Mouse (Mus musculus): ENCODE results near the gene Samhd1. TPM values are rescaled to one million over a fixed set of nuclear protein-coding genes. Genes with fewer than 3 reads are reported as not detected.

Gene Samhd1
- total RNA-seq, 2 experiments from 2014 or later, result 12.0 to 14.1 TPM

DNA sequence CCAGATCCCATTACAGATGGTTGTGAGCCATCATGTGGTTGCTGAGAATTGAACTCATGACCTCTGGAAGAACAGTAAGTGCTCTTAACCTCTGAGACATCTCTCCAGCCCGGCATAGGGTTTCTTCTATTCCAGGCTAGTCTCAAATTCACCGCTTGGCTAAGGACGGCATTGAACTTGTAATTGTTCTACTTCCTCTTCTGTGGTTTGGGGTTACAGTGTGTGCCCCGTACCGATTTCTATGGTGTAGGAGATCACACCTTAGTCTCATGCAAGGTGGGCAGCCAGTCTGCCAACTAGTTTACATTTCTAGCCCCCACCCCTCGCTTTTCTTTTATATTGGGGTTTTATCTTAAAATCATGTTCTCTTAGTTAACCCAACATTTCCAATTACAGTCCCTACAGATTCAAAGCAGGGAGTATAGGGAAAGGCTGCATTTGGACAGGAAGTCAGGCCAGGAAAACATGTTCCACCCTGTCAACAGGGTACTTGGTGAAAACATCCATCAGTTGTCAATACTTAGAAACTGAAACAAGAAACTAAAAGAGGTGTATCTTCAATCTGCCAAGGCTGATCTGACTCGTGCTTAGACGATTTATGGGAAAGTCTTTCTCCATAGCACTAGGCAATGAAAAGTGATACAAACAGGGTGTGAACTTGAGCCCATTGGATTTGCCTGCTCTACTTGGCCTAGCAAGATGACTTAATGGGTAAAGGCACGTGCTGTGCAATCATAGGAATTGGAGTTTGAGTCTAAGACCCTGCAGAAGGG lies 3.1 kb upstream of the Samhd1 start:
- intact Hi-C loops (cut with DNase I), result no loop called here
- DNase-seq (ENCODE audit: low spot score in 2 of 2), result no peak

DNA sequence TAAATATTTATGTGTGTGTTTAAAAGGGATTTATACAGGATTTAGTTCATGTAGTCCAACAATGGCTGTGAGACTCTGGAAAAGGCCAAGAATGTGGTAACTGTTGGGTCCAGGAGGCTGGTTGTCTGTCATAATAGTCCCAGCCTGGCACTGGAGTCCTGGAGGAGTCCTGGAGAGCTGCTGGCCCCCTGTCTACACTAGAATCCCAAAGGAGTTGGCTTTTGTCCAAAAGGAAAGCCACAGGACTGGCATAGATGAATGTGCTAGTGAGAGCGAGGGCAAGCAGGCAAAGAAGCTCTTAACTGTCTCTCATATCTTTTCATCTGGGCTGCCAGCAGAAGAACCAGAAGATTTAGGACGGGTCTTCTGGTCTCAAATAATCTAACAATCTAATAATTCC lies 1.6 kb upstream of the Samhd1 start:
- intact Hi-C loops (cut with DNase I), result no loop called here
- DNase-seq (ENCODE audit: low spot score in 2 of 2), result no peak

DNA sequence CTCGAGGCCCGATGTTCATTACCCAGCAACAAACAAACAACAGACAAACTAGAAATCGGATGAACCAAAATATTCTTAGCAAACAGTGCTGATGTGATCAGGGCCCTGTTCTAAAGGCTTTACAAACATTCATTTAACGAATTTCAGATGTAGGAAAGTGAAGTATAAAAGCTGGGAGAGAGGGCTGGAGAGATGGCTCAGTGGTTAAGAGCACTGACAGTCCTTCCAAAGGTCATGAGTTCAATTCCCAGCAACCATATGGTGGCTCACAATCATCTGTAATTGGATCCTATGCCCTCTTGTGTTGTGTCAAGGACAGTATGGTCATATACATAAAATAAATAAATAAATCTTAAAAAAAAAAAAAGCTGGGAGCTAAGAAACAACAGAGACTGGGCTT lies 1.1 kb upstream of the Samhd1 start:
- DNase-seq (ENCODE audit: low spot score in 2 of 2), result no peak
- intact Hi-C loops (cut with DNase I), result no loop called here

- intact Hi-C loops (cut with DNase I), result no loop called here
- no peak for DNase-seq (ENCODE audit: low spot score in 2 of 2)
These were observed 560 bp upstream of the Samhd1 start for GRCm38 (mm10) chr2:157135529-157136120.

DNA sequence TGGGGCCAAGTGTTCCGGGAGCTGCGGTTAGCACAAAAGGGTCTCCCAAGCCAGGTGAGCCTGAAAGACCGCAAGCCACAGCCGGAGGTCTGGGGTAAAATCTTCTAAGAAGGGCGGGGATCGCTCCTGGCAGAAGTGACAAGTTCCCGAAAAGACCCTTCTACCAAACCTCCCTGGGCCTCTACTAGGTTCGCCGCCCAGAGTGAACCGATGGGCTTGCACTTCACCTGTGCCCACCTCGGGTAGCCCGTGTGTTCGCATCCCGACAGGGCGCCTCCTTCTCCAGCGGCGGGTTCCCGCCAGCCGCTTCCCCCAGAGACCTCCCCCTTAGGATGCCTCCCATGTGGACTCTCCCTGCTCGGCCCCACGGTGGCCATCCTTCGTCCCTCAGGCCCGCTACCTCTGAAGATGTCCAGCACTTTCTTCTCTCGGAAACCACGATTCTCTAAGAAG lies 560 bp downstream of the Samhd1 start:
- intact Hi-C loops (cut with DNase I), result no loop called here
- DNase-seq (ENCODE audit: low spot score in 2 of 2), result no peak

DNA sequence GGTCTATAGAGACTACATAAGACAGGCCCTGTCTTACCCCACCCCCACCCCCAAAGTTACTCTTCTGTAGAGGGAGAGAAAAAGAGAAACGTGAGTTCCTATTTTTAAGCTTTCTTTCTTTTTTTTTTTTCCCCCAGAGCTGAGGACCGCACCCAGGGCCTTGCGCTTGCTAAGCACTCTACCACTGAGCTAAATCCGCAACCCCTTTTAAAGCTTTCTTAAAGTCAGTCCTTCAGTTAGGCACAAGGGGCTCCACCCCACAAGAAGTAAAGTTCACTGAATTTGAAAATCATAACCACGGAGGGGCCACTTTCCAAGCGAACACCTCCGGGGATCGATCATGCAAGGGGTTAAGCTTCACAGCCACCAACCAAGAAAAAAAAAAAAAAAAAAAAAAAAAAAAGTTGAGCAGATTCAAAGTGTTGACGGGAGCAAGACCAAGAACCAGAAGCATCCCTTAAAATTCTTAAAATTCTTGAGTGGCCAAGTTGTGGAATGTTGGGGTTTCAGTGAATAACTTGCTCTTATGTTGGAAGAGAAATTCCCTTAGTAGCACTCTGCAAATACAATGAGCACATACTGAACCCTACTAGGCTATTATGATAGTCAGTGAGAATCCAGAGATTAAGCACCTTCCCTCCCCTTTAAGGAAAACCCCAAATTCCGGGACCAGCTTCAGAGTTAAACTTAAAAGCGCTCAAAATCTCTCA lies 1.1 kb downstream of the Samhd1 start:
- DNase-seq (ENCODE audit: low spot score in 2 of 2), result no peak
- intact Hi-C loops (cut with DNase I), result no loop called here

DNA sequence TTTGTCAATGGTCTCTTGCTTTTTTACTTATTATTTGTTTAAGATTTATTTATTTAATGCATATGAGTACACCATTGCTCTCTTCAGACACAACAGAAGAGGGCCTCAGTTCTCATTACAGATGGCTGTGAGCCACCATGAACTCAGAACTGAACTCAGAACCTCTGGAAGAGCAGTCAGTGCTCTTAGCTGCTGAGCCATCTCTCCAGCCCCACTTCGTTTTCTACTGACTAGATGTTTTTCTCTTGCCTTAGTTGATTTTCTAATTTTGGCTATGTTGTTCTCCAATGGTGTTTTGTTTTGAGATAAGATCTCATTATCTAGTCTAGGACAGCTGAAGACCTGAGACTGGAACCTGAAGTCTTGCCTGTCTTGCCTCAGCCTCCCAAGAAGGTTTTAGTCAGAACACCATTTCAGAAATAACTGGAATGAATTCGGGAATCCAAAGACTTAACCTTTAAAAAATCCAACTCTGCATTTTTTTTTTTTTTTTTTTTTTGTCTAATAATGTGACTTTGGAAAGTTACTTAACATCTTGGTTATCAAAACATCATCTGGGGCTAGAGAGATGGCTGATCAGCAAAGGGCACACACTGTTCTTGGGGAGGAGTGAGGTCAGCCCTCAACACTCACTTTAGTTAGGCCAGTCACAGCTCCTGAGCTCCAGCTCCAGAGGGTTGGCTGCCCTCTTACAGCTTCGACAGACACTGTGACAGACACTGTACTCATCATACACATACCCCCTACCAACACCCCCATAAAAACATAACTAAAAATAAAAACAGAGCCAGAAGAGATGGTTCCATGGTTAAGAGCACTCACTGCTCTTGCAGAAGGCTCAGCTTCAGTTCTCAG lies 2.2 kb downstream of the Samhd1 start:
- DNase-seq (ENCODE audit: low spot score in 2 of 2), result no peak

GRCm38 (mm10) chr2:157132086-157132485 lies 3.0 kb downstream of the Samhd1 start:
- DNase-seq (ENCODE audit: low spot score in 2 of 2), result no peak
- intact Hi-C loops (cut with DNase I), result no loop called here

More for the DNA sequence above, 2.2 kb downstream of the Samhd1 start:
- intact Hi-C loops (cut with DNase I), result no loop called here

- DNase-seq (ENCODE audit: low spot score in 2 of 2), result no peak
- intact Hi-C loops (cut with DNase I), result no loop called here
These were observed 4.1 kb downstream of the Samhd1 start for GRCm38 (mm10) chr2:157130813-157131514.

DNA sequence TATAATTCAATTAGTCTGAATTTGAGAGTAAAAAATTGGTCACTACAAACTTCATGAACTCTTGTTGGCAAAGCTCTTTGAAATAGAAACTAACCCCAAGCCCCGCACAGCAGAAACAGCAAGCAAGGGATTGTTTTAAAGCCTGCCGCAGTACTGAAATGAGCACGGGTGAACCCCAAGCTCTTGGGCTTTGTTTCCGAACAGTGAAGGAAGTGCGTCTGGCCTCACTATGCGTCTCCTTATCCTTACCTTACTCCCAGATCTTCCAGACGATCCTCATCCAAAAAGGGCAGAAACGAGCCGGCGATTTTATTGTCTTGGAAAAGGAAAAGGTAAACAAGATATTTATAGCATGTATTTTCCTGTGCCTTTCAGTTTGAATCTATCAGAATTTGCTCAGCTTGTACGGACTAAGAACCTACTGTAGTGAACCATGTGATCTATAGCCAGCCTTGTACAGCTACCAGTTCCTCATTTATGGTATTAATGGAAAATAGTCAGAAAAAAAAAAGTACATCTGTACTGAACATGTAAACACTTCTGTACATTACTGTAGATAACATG lies 5.4 kb downstream of the Samhd1 start:
- DNase-seq (ENCODE audit: low spot score in 2 of 2), result no peak
- intact Hi-C loops (cut with DNase I), result no loop called here

GRCm38 (mm10) chr2:157129096-157129495 lies 6.0 kb downstream of the Samhd1 start:
- intact Hi-C loops (cut with DNase I), result no loop called here
- no peak for DNase-seq (ENCODE audit: low spot score in 2 of 2)

DNA sequence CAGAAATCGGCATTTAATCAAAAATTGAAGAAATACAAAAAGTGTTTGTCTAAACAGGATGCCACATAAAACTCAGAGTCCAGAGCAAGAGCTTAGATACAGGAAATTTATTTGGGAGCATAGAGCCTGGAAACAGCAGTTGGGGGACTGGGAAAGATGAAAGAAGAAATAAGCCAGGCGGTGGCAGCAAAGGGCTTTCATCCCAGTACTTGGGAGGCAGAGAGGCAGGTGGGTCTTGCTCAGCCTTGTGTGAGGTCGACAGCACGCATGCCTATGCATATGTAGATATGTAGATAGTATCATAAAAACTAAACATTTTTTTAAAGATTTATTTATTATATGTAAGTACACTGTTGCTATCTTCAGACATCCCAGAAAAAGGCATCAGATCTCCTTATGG lies 7.0 kb downstream of the Samhd1 start:
- peak in 1 of 2 experiments; percentile 23 for DNase-seq (ENCODE audit: low spot score in 2 of 2)
- intact Hi-C loops (cut with DNase I), result no loop called here

GRCm38 (mm10) chr2:157127370-157127769 lies 7.7 kb downstream of the Samhd1 start:
- DNase-seq (ENCODE audit: low spot score in 2 of 2), result no peak
- intact Hi-C loops (cut with DNase I), result no loop called here

GRCm38 (mm10) chr2:157125246-157125645 lies 9.8 kb downstream of the Samhd1 start:
- intact Hi-C loops (cut with DNase I), result no loop called here
- no peak for DNase-seq (ENCODE audit: low spot score in 2 of 2)

DNA sequence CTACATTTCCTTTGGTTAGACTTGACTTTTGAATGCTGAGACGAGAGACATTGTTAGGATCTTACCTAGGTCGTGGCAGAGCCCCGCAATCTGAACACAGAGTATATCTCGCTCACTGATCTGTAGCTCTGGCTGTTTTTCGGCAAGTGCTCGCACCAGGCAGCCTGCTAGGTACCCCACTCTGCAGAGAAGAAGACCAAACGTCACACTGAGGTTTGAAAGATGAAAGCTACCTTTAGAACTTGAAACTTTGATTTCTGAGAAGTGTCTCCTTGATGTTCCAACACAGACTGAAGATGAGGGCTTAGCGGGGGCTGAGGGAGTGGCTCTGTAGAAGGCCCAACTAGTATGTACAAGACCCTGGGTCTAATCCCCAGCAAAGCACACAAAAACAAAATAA lies 13.3 kb downstream of the Samhd1 start:
- intact Hi-C loops (cut with DNase I), result no loop called here
- no peak for DNase-seq (ENCODE audit: low spot score in 2 of 2)

- no peak for DNase-seq (ENCODE audit: low spot score in 2 of 2)
- intact Hi-C loops (cut with DNase I), result no loop called here
These were observed 16.0 kb downstream of the Samhd1 start for GRCm38 (mm10) chr2:157119075-157119474.

GRCm38 (mm10) chr2:157118556-157118955 lies 16.5 kb downstream of the Samhd1 start:
- no peak for DNase-seq (ENCODE audit: low spot score in 2 of 2)
- intact Hi-C loops (cut with DNase I), result no loop called here

DNA sequence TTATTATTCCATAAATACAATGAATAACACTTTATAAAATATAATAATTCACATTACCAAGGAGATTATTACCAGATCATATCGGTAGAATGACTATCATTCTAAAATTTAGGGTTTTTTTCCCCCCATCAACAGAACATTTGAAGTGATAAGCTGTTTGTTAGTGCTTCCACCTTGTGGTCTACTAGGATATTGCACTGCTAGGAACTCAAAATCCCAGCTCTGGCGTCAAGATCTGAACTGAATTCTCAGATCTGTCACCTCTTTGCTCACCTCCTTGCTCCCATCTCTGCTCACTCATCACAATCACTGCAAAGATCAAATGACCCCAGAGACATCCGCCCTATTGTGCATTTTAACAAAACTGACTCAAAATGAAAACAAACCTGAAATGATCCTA lies 18.1 kb downstream of the Samhd1 start:
- DNase-seq (ENCODE audit: low spot score in 2 of 2), result no peak
- intact Hi-C loops (cut with DNase I), result no loop called here

DNA sequence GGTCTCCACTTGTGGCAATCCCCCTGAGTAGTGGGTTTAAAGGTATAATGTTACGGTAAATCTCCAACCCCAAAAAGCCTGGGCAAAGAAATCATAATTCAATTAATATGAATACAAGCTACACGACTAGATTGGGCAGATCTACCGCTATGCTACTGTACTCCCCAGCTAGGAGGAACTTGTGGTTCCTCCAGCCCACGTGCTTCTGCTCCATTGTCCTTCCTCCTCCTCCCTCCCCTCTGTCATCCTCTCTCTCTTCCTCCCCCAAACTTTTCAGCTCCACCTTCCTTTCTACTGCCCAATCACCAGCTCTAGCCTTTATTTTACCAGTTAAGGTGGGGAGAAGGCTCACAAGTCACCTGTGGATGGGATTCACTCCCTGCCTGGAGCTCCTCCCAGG lies 26.8 kb downstream of the Samhd1 start:
- intact Hi-C loops (cut with DNase I), result no loop called here

More for the DNA sequence above, 26.8 kb downstream of the Samhd1 start:
- no peak for DNase-seq (ENCODE audit: low spot score in 2 of 2)
